Mouse (Mus musculus) CH12.LX (cell line): ENCODE measurements around the gene Arhgap18. TPM values are rescaled to one million over a fixed set of nuclear protein-coding genes. Genes with fewer than 3 reads are reported as not detected.

Experiments used
- DNase-seq: peaks from one replicate; pipeline ENCODE4 v3.0.0-alpha.2; 2013; ENCODE audit errors: extremely low read depth
- H3K27ac ChIP-seq: 2 replicates; pipeline ENCODE4 v1.5.1; 2012; ENCODE audit warnings: low read depth, mild to moderate bottlenecking, control low read depth, moderate library complexity; ENCODE audit not compliant: insufficient read depth
- H3K27me3 ChIP-seq: replicated peaks from 2 replicates; pipeline ENCODE3; 2012; ENCODE audit warnings: inconsistent platforms
- H3K36me3 ChIP-seq, 2 experiments: replicated peaks in 1 of 2; 2 replicates each; pipeline versions ENCODE3 to v1.6.1; 2012; ENCODE audit warnings: inconsistent platforms in 1 of 2, low read length in 1 of 2, mild to moderate bottlenecking in 1 of 2, mixed read lengths in 1 of 2, moderate library complexity in 1 of 2; ENCODE audit not compliant: control insufficient read depth in 1 of 2, insufficient read depth in 1 of 2
- H3K4me1 ChIP-seq, 2 experiments: 2 replicates each; pipeline ENCODE4 v1.6.1; 2012; ENCODE audit warnings: inconsistent platforms in 1 of 2, moderate library complexity in 1 of 2; ENCODE audit not compliant: insufficient read depth in 2 of 2, control insufficient read depth in 1 of 2
- H3K4me2 ChIP-seq: 2 replicates; pipeline ENCODE4 v1.6.1; 2012; ENCODE audit warnings: low read depth, mild to moderate bottlenecking, control low read depth; ENCODE audit not compliant: poor library complexity, insufficient read depth, severe bottlenecking
- H3K4me3 ChIP-seq, 3 experiments: fragments of 150-350 bp in 1 of 3; sonication (generic) in 1 of 3; replicated peaks in 1 of 3; 2 replicates each; pipeline versions ENCODE3 to v1.5.1; 2011 to 2012; ENCODE audit warnings: low read depth in 2 of 3, low read length in 2 of 3, mild to moderate bottlenecking in 2 of 3, moderate library complexity in 2 of 3, control low read depth in 1 of 3, improper control_type of control experiment in 1 of 3, inconsistent platforms in 1 of 3, mixed read lengths in 1 of 3; ENCODE audit not compliant: poor library complexity in 1 of 3
- H3K79me2 ChIP-seq: replicated peaks from 2 replicates; pipeline ENCODE4 v1.6.1; 2012; ENCODE audit warnings: mild to moderate bottlenecking, moderate library complexity; ENCODE audit not compliant: control insufficient read depth, poor library complexity, insufficient read depth, severe bottlenecking; ENCODE audit errors: extremely low read depth
- H3K9ac ChIP-seq: 2 replicates; pipeline ENCODE4 v1.6.1; 2012; ENCODE audit warnings: low read depth, mild to moderate bottlenecking, control low read depth, moderate library complexity; ENCODE audit not compliant: insufficient read depth
- H3K9me3 ChIP-seq: replicated peaks from 2 replicates; pipeline ENCODE3; 2012; ENCODE audit warnings: low read length, inconsistent platforms, mixed read lengths
- EP300 ChIP-seq: IDR thresholded peaks from 2 replicates; pipeline ENCODE4 v1.6.1; 2011; ENCODE audit warnings: low read length, improper control_type of control experiment
- JUND ChIP-seq: conservative IDR thresholded peaks from 2 replicates; pipeline ENCODE4 v1.6.1; 2011; ENCODE audit warnings: low read depth, low read length, improper control_type of control experiment
- KAT2A ChIP-seq: IDR thresholded peaks from 2 replicates; pipeline ENCODE4 v1.6.1; 2012; ENCODE audit warnings: low read length, improper control_type of control experiment, inconsistent platforms; ENCODE audit not compliant: insufficient replicate concordance
- MAX ChIP-seq: IDR thresholded peaks from 2 replicates; pipeline ENCODE4 v1.6.1; 2011; ENCODE audit warnings: low read length, improper control_type of control experiment
- MAZ ChIP-seq: IDR thresholded peaks from 2 replicates; pipeline ENCODE4 v1.6.1; 2012; ENCODE audit warnings: low read depth, mild to moderate bottlenecking, inconsistent platforms, low read length, improper control_type of control experiment, moderate library complexity
- MEF2A ChIP-seq: IDR thresholded peaks from 2 replicates; pipeline ENCODE4 v1.6.1; 2014; ENCODE audit warnings: low read depth, mild to moderate bottlenecking, inconsistent platforms, low read length, improper control_type of control experiment, borderline replicate concordance
- NELFE ChIP-seq: IDR thresholded peaks from 2 replicates; pipeline ENCODE4 v1.6.1; 2011; ENCODE audit warnings: low read depth, low read length, improper control_type of control experiment
- POLR2A ChIP-seq: IDR thresholded peaks from 2 replicates; pipeline ENCODE4 v1.6.1; 2011; ENCODE audit warnings: low read depth, mild to moderate bottlenecking, improper control_type of control experiment, low read length
- POLR2AphosphoS2 ChIP-seq: IDR thresholded peaks from 2 replicates; pipeline ENCODE4 v1.6.1; 2011; ENCODE audit warnings: low read depth, low read length, improper control_type of control experiment
- RAD21 ChIP-seq: IDR thresholded peaks from 2 replicates; pipeline ENCODE4 v1.6.1; 2011; ENCODE audit warnings: low read depth, mild to moderate bottlenecking, low read length, improper control_type of control experiment, moderate library complexity
- RCOR1 ChIP-seq: conservative IDR thresholded peaks from 2 replicates; pipeline ENCODE4 v1.6.1; 2012; ENCODE audit warnings: low read depth, mild to moderate bottlenecking, inconsistent platforms, low read length, improper control_type of control experiment
- SIN3A ChIP-seq: IDR thresholded peaks from 2 replicates; pipeline ENCODE4 v1.6.1; 2012; ENCODE audit warnings: low read length, improper control_type of control experiment, inconsistent platforms
- SMC3 ChIP-seq: IDR thresholded peaks from 2 replicates; pipeline ENCODE4 v1.6.1; 2011; ENCODE audit warnings: low read depth, low read length, improper control_type of control experiment
- USF1 ChIP-seq: IDR thresholded peaks from 2 replicates; pipeline ENCODE4 v1.6.1; 2014; ENCODE audit warnings: low read depth, mild to moderate bottlenecking, inconsistent platforms, low read length, improper control_type of control experiment
- USF2 ChIP-seq: conservative IDR thresholded peaks from 2 replicates; pipeline ENCODE4 v1.6.1; 2011; ENCODE audit warnings: low read depth, low read length, improper control_type of control experiment
- ZKSCAN1 ChIP-seq: IDR thresholded peaks from 2 replicates; pipeline ENCODE4 v1.6.1; 2012; ENCODE audit warnings: low read depth, inconsistent platforms, low read length, improper control_type of control experiment, borderline replicate concordance
- ZNF384 ChIP-seq: IDR thresholded peaks from 2 replicates; pipeline ENCODE4 v1.6.1; 2012; ENCODE audit warnings: low read depth, low read length, improper control_type of control experiment, inconsistent platforms
- dilution Hi-C: fragments of 300-500 bp; cut with MboI; formaldehyde crosslinking; loops from 2 replicates; pipeline ENCODE4 v1.14.3; 2020; ENCODE audit warnings: low sequenced_read_pairs; ENCODE audit not compliant: extremely low pct_unique_long_range_greater_than_20kb, extremely low pct_ligation_motif_present
- in situ Hi-C: fragments of 300-500 bp; cut with MboI; formaldehyde crosslinking; loops from 3 replicates; pipeline ENCODE4 v1.14.3; 2019; ENCODE audit warnings: low sequenced_read_pairs, low pct_ligation_motif_present, low pct_unique_long_range_greater_than_20kb, mixed read lengths
- polyA plus RNA-seq: library from polyadenylated mRNA; unstranded; fragments of >175 nt; gene quantifications from 2 replicates; pipeline ENCODE4 v1.2.1, GENCODE M21; 2012; ENCODE audit warnings: low read depth; ENCODE audit not compliant: insufficient read length
- total RNA-seq, 2 experiments: library from RNA; depleted of rRNA; stranded (reverse); fragments of 300-350 nt in 1 of 2; fragments of >200 nt in 1 of 2; gene quantifications; 2 replicates each; pipeline ENCODE4 v1.2.3; 2012 to 2014

Arhgap18 gene
- total and polyA plus RNA-seq, 3 experiments: 3.3 to 4.2 (median 3.3) TPM

GRCm38 (mm10) chr10:26854556-26855100 is 101.4 kb downstream of the Arhgap18 start:
- Histone ChIP-seq H3K27ac (no peak overlapping the region), H3K4me2 (no peak overlapping the region), H3K79me2 (no peaks in the 10 kb centered on the region), H3K9me3 (no peaks in the 10 kb centered on the region), H3K4me3 (no peak overlapping the region), H3K27me3 (no peaks in the 10 kb centered on the region), H3K4me1 (no peaks in the 10 kb centered on the region), H3K36me3 (no peaks in the 10 kb centered on the region), H3K9ac (no peak overlapping the region)
- in situ Hi-C loops (no loop called here), dilution Hi-C loops (no loop called here)
- TF ChIP-seq EP300 (no peak), POLR2AphosphoS2 (no peak), NELFE (no peak), MAX (no peak), RCOR1 (no peak)
- DNase-seq: no peak

- Histone ChIP-seq H3K4me1 (no peaks in the 10 kb centered on the region), H3K4me3 (no peak overlapping the region), H3K36me3 (no peaks in the 10 kb centered on the region), H3K27ac (no peak overlapping the region), H3K4me2 (no peak overlapping the region), H3K9ac (no peak overlapping the region), H3K9me3 (no peaks in the 10 kb centered on the region), H3K79me2 (no peaks in the 10 kb centered on the region), H3K27me3 (no peaks in the 10 kb centered on the region)
- dilution Hi-C loops: no loop called here
- no peak for DNase-seq
- no peak for TF ChIP-seq RAD21
- no peak for TF ChIP-seq POLR2AphosphoS2
- TF ChIP-seq USF1: no peak
- TF ChIP-seq USF2: no peak
- no peak for TF ChIP-seq JUND
- no peak for TF ChIP-seq ZKSCAN1
- no peak for TF ChIP-seq MEF2A
- TF ChIP-seq SMC3: no peak
- TF ChIP-seq SIN3A: no peak
- TF ChIP-seq KAT2A: no peak
- no peak for TF ChIP-seq ZNF384
- no peak for TF ChIP-seq MAZ
- TF ChIP-seq POLR2A: no peak
- no peak for TF ChIP-seq EP300
- in situ Hi-C loops: no loop called here
These were observed 102.8 kb downstream of the Arhgap18 start for GRCm38 (mm10) chr10:26855851-26856535.
